Mouse (Mus musculus): ENCODE results near the gene Ehd2.

DNA sequence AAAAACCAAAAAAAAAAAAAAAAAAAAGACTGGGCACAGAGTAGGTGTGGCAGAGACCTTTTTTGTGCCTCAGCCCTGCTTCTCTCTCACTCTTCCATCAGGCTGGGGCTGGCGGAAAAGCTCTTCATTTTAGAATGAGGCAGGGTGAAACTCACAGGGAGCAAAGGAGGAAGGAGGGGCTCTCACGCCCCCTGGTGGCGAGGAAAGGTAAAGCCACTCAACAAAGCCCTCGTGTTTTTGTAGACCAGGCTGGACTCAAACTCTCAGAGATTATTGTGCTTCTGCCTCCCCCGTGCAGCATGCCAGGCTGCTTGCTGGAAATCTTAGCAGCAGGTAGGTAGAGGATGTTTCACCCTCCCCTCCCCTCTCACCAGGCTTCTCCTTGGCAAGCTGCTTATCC, 7.3 kb upstream of the Ehd2 start:
- no peak for TF ChIP-seq POLR2A (IDR thresholded peaks at IDR 0.05; ENCODE audit: borderline replicate concordance, extremely low read depth, insufficient read depth, insufficient read length, poor library complexity, severe bottlenecking)
- peak; percentile 81 for TF ChIP-seq CTCF (IDR thresholded peaks at IDR 0.05; ENCODE audit: borderline replicate concordance, extremely low read depth, insufficient read depth, insufficient read length)
